17 mouse cellular contexts compared by ENCODE assay signal in the genomic region with DNA sequence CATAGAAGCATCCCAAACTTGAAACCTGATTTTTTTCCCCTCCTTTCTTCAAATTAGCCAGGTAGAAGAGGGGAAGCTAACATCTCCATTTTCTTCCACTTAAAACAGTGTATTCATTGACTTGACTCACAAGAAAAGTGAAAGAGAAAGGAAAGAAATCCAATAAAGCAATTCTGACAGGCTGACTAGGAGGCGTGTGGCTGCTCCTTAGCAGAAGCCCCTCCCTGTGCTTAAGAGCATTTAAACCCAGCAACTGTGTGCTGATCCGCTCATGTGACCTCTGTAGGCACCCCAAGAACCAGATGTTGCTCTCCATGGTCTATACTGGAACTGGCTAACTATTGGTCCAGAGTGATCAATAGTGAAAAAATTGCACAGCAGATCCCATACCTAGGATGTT.
DNase-seq lines count a peak whose midpoint lies in the region; ATAC-seq and TF ChIP-seq lines count a peak whose summit lies in the region.
"Had no signal": no experiment of that assay in that cellular context is flagged by ENCODE, and none has a peak within 500 bp of the region (broad histone marks: within the 10 kb centered on the region; RNA-seq: fewer than 3 reads in every experiment).

No protein-coding gene starts in this region.

- H3K9me3 ChIP-seq in lung, postnatal 0 days (ENCODE audit: low read length), result no peaks in the 10 kb centered on the region
- H3K9me3 ChIP-seq in hindbrain, embryonic 13.5 days, result no peaks in the 10 kb centered on the region
- H3K9me3 ChIP-seq: forebrain, embryonic 12.5 days; G1E; heart, embryonic 12.5 days; intestine, embryonic 15.5 days had no signal

- no peak for TF ChIP-seq CTCF in lung, postnatal 0 days (IDR thresholded peaks at IDR 0.05)
- TF ChIP-seq CTCF in embryonic fibroblast, embryonic 13.5 days (IDR thresholded peaks at IDR 0.05; ENCODE audit: borderline replicate concordance, insufficient read depth, low read length), result no peak

- TF ChIP-seq POLR2A in embryonic fibroblast, embryonic 13.5 days (IDR thresholded peaks at IDR 0.05; ENCODE audit: low read depth, low read length), result no peak

- no peaks in the 10 kb centered on the region for H3K4me1 ChIP-seq in lung, postnatal 0 days (ENCODE audit: insufficient read depth, low read depth, low read length)
- peaks cover 5% of the 10 kb centered on the region; the same call in 1 of the 2 replicates for H3K4me1 ChIP-seq in embryonic fibroblast, embryonic 13.5 days (ENCODE audit: control insufficient read depth, insufficient read depth, low read length)
- no peaks in the 10 kb centered on the region for H3K4me1 ChIP-seq in hindbrain, embryonic 13.5 days (replicated peaks)
- H3K4me1 ChIP-seq: forebrain, embryonic 12.5 days; heart, embryonic 12.5 days; intestine, embryonic 15.5 days had no signal

- peak; percentile 17; the same call in 1 of the 2 replicates for ATAC-seq in lung, postnatal 0 days
- ATAC-seq in megakaryocyte progenitor cell, adult 5-6 weeks (replicated peaks; ENCODE audit: poor library complexity), result 0 out of 2 replicates have a peak, but pooled peaks have one; percentile 14
- no peak for ATAC-seq in hindbrain, embryonic 13.5 days (ENCODE audit: low FRiP score)
- ATAC-seq: forebrain, embryonic 16.5 days; intestine, embryonic 15.5 days had no signal

- no peak overlapping the region for H3K4me2 ChIP-seq in lung, postnatal 0 days (replicated peaks; ENCODE audit: low read depth, low read length)
- H3K4me2 ChIP-seq in hindbrain, embryonic 13.5 days, result no peak overlapping the region
- H3K4me2 ChIP-seq: forebrain, embryonic 12.5 days; heart, embryonic 12.5 days; intestine, embryonic 15.5 days had no signal

- H3K36me3 ChIP-seq in lung, postnatal 0 days (ENCODE audit: insufficient read depth, low read length), result no peaks in the 10 kb centered on the region
- no peaks in the 10 kb centered on the region for H3K36me3 ChIP-seq in hindbrain, embryonic 13.5 days
- H3K36me3 ChIP-seq: forebrain, embryonic 12.5 days; G1E; heart, embryonic 12.5 days; intestine, embryonic 15.5 days had no signal

- no peaks in the 10 kb centered on the region for H3K27me3 ChIP-seq in lung, postnatal 0 days (replicated peaks; ENCODE audit: insufficient read depth, low read length)
- no peaks in the 10 kb centered on the region for H3K27me3 ChIP-seq in hindbrain, embryonic 13.5 days
- H3K27me3 ChIP-seq: forebrain, embryonic 12.5 days; heart, embryonic 12.5 days; intestine, embryonic 15.5 days had no signal

- H3K9ac ChIP-seq in lung, postnatal 0 days (replicated peaks; ENCODE audit: low read depth), result no peak overlapping the region
- H3K9ac ChIP-seq in hindbrain, embryonic 13.5 days, result no peak overlapping the region
- H3K9ac ChIP-seq: forebrain, embryonic 12.5 days; heart, embryonic 12.5 days; intestine, embryonic 15.5 days had no signal

- WGBS in lung, postnatal 0 days, result 64% methylated on average over 2 of the region's 2 CpGs
- whole genome bisulfite sequencing in hindbrain, embryonic 13.5 days, result 78% methylated on average over 2 of the region's 2 CpGs

- peak; percentile 7 for DNase-seq in lung, postnatal 0 days (ENCODE audit: low spot score)
- no peak for DNase-seq in lung, adult 18-20 months
- DNase-seq in adrenal gland, adult 18-20 months (ENCODE audit: low spot score in 2 of 2), result no peak
- DNase-seq: adrenal gland, postnatal 25 days; cerebellum, adult 18-20 months; cerebellum, adult 9-11 months; cerebellum, postnatal 36 days; gastrocnemius, postnatal 10 days; heart, adult 2 months had no signal

- no peak for TF ChIP-seq EP300 in lung, postnatal 0 days (IDR thresholded peaks at IDR 0.05)

- H3K27ac ChIP-seq in lung, postnatal 0 days (ENCODE audit: low read length), result no peak overlapping the region
- H3K27ac ChIP-seq in embryonic fibroblast, embryonic 13.5 days (ENCODE audit: insufficient read depth, low read length), result peak overlapping the region; percentile 0; the same call in 1 of the 2 replicates
- no peak overlapping the region for H3K27ac ChIP-seq in hindbrain, embryonic 13.5 days
- H3K27ac ChIP-seq: forebrain, embryonic 12.5 days; heart, adult 2 months; intestine, embryonic 15.5 days had no signal

- H3K4me3 ChIP-seq in lung, postnatal 0 days (ENCODE audit: low read depth, low read length), result no peak overlapping the region
- no peak overlapping the region for H3K4me3 ChIP-seq in embryonic fibroblast, embryonic 13.5 days (ENCODE audit: insufficient read depth, low read length)
- no peak overlapping the region for H3K4me3 ChIP-seq in hindbrain, embryonic 13.5 days
- H3K4me3 ChIP-seq: forebrain, embryonic 12.5 days; heart, adult 2 months; heart, embryonic 12.5 days; intestine, embryonic 15.5 days had no signal
